Mouse (Mus musculus) lung, postnatal 14 days (tissue): Measurements from ENCODE around the gene Tcf7.
"Not testable (repeated sequence)": the region's sequence is repeated elsewhere in the genome, so short reads cannot be mapped to it uniquely, and the experiment has no call there.

Experiments
- DNase-seq: peaks from one replicate; pipeline ENCODE4 v3.0.0; 2021

Gene Tcf7

GRCm38 (mm10) chr11:52223968-52224682, 58.7 kb downstream of the Tcf7 start:
- DNase-seq = peak; percentile 83

- peak; percentile 37 for DNase-seq
These were observed 59.9 kb downstream of the Tcf7 start for GRCm38 (mm10) chr11:52222891-52223290.

- not testable (repeated sequence) for DNase-seq
These were observed 60.9 kb downstream of the Tcf7 start for GRCm38 (mm10) chr11:52221921-52222320.

GRCm38 (mm10) chr11:52220282-52220681, 62.5 kb downstream of the Tcf7 start:
- DNase-seq = peak; percentile 80

GRCm38 (mm10) chr11:52213887-52214286, 68.9 kb downstream of the Tcf7 start, which contains the start of gene Olfr1371:
Olfr1371 (minus strand) TSS chr11:52213987.
- no peak for DNase-seq
